Mouse (Mus musculus) hindbrain, embryonic 11.5 days (tissue): ENCODE data around the gene Calcrl. TPM values are rescaled to one million over a fixed set of nuclear protein-coding genes. Genes with fewer than 3 reads are reported as not detected.

ENCODE experiments used
- ATAC-seq: fragments of 200-750 bp; cut with Nextera tagmentation; 2 replicates; pipeline ENCODE4 v1.8.0; 2017; ENCODE audit warnings: mild to moderate bottlenecking, moderate TSS enrichment, moderate library complexity; ENCODE audit not compliant: low FRiP score
- DNase-seq: peaks from one replicate; pipeline ENCODE4 v3.0.0-alpha.2; 2015; ENCODE audit warnings: low spot score
- H3K27ac ChIP-seq: fragments of 300-500 bp; sonication (generic); 2 replicates; pipeline ENCODE4 v1.5.1; 2014; ENCODE audit warnings: mild to moderate bottlenecking, low read depth, low read length
- H3K27me3 ChIP-seq: fragments of 300-500 bp; sonication (generic); 2 replicates; pipeline ENCODE4 v1.6.1; 2014; ENCODE audit warnings: mild to moderate bottlenecking, low read length, moderate library complexity, mixed read lengths; ENCODE audit not compliant: control insufficient read depth, insufficient read depth
- H3K36me3 ChIP-seq: fragments of 300-500 bp; sonication (generic); 2 replicates; pipeline ENCODE4 v1.6.1; 2014; ENCODE audit warnings: mild to moderate bottlenecking, low read length, moderate library complexity, mixed read lengths; ENCODE audit not compliant: control insufficient read depth, insufficient read depth
- H3K4me1 ChIP-seq: fragments of 300-500 bp; sonication (generic); replicated peaks from 2 replicates; pipeline ENCODE4 v1.6.1; 2014; ENCODE audit warnings: low read length, mixed read lengths; ENCODE audit not compliant: control insufficient read depth, insufficient read depth
- H3K4me2 ChIP-seq: fragments of 300-500 bp; sonication (generic); replicated peaks from 2 replicates; pipeline ENCODE4 v1.6.1; 2014; ENCODE audit warnings: mild to moderate bottlenecking, low read depth, low read length
- H3K4me3 ChIP-seq: fragments of 300-500 bp; sonication (generic); 2 replicates; pipeline ENCODE4 v1.5.1; 2014; ENCODE audit warnings: low read depth, low read length
- H3K9ac ChIP-seq: fragments of 300-500 bp; sonication (generic); 2 replicates; pipeline ENCODE4 v1.6.1; 2014; ENCODE audit warnings: low read depth, low read length
- H3K9me3 ChIP-seq: fragments of 300-500 bp; sonication (generic); 2 replicates; pipeline ENCODE4 v1.6.1; 2016; ENCODE audit warnings: low read length; ENCODE audit not compliant: control insufficient read depth
- WGBS: fragments of 180-500 bp; shearing (Covaris S2); extraction: QIAGEN DNeasy Blood & Tissue Kit; methylation state at CpG from one replicate; pipeline ENCODE4 v1.1.7; 2014; 5-methylcytosine and 5-hydroxymethylcytosine counted together
- polyA plus RNA-seq: library from polyadenylated mRNA; unstranded; fragments of >200 nt; fragmentation: Nextera tagmentation; extraction: Ambion mirVana; gene quantifications from 2 replicates; pipeline ENCODE4 v1.2.1, GENCODE M21; 2014

Calcrl gene
- polyA plus RNA-seq, 1 experiment from 2014 or later: 17.7 TPM

DNA sequence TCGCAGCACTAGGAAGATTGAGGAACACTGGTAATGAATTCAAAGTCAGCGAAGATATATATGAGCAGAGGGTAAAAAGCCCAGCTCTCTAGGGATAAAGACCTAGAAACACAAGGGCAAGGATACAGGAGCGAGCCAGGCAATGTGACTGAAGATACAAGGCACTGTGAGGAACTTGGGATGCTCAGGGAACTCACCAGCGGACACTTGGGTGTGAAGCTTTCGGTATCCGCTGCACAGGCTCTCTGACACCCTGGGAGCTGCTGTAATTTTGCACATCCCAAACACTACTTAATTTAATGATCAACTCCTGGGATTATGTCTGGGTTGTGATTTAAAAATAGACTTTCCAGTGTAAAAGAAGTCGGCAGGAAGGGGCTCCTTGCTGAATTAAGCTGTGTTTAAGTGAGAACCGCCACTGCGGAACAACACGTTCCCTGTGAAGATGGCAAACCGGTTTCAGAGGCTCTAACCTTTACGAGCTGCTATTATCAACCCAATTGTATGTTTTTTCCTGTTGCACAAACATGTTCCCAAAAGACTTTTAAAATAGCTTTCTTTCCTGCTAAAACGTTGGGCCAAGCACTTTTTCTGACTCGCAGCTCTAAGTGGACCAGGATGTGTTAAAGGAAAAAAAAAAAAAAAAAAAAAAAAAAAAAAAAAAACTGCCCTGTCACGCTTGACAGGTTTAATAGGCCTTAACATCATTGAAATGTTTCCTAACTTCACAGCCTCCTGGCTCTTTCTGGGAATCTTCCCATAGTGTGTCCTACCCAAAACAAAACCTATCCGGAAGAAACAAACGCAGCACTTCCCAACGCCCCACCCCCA, 38.4 kb downstream of the Calcrl start:
- no peak for ATAC-seq
- Histone ChIP-seq H3K27me3 (no peaks in the 10 kb centered on the region), H3K27ac (no peak overlapping the region), H3K36me3 (no peaks in the 10 kb centered on the region), H3K4me1 (no peaks in the 10 kb centered on the region), H3K9ac (no peak overlapping the region), H3K9me3 (no peaks in the 10 kb centered on the region), H3K4me2 (no peak overlapping the region), H3K4me3 (no peak overlapping the region)
- WGBS: 53% methylated on average over 18 of the region's 18 CpGs
- no peak for DNase-seq

DNA sequence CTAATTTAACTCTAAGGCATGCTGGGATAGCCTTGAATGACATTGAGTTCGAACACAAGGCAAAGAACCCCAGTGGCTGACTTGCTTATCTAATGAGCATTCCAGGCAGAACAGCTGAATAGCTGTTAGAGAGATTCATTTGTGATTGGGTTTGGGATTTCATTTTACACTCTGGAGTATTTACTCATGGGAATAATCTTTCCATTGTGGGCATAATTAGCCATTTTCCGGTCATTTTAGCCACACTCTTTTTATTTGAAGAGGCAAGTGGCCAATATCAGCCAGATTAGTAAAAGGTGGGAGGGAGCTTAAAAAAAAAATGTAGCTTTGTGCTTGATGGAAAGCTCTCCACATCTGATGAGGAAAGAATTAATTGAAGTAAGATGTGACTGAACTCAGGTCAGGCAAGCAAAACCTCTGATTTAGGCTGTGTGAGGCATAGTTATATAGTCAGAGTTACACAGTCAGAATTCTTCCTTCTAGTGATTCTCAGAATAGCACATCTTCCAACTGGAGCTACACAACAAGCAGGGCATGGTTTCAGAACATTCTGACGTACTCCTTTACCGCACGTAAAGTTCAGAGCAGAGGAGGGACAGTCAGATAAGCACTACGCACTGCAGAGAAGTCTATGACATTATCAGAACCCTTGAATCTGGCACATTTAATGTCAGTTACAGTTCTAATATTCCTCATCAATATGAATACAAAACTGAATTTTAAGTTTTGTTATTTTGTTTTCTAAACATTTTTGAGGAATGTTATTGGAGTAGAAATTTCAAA, 40.1 kb downstream of the Calcrl start:
- ATAC-seq (no peak), DNase-seq (no peak)
- H3K9ac ChIP-seq: no peak overlapping the region
- H3K27me3 ChIP-seq: no peaks in the 10 kb centered on the region
- H3K4me2 ChIP-seq: no peak overlapping the region
- H3K4me3 ChIP-seq: no peak overlapping the region
- no peaks in the 10 kb centered on the region for H3K4me1 ChIP-seq
- H3K27ac ChIP-seq: no peak overlapping the region
- H3K36me3 ChIP-seq: no peaks in the 10 kb centered on the region
- 87% methylated on average over 6 of the region's 6 CpGs for WGBS
- no peaks in the 10 kb centered on the region for H3K9me3 ChIP-seq

DNA sequence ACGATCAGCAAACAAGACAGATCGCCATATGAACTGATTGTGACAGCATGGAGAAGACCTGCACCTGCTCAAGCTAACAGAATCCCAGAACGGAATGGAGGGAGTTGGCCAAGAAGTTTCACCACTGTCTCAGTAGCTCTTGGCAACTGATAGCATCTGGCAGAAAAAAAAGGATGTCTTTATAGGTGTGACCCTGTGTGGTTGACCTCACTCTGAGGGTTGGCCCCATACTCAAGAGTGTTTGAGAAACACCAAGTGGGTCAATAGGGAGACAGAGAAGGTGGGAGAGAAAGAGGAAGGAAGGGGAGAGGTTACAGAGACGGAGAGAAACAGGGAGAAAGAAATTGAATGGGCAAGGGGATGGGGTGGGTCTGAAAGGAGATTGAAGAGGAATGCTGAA, 41.4 kb downstream of the Calcrl start:
- Histone ChIP-seq H3K27me3 (no peaks in the 10 kb centered on the region), H3K9me3 (no peaks in the 10 kb centered on the region), H3K4me1 (no peaks in the 10 kb centered on the region), H3K4me2 (no peak overlapping the region), H3K9ac (no peak overlapping the region), H3K4me3 (no peak overlapping the region), H3K27ac (no peak overlapping the region), H3K36me3 (no peaks in the 10 kb centered on the region)
- WGBS: 84% methylated on average over 4 of the region's 4 CpGs
- ATAC-seq (no peak), DNase-seq (no peak)

DNA sequence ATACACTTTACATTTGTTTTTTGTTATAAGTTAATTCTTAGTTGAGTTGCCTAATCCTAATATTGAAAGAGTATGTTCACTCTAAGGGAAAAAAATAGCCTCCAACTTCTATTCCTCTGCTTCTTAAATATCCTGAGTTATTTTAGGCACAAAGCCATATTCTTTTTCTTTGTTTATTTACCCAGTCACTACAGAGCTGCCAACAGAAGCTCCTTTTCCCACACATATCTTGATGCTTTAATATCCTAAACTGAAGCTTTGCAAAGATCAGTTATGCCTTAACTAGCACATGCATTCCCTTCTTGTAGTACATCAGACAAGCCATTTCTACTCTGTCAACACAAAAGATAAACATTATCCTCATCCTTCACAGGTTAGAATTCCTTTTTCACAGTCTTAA, 42.7 kb downstream of the Calcrl start:
- Histone ChIP-seq H3K36me3 (no peaks in the 10 kb centered on the region), H3K4me3 (no peak overlapping the region), H3K4me1 (no peaks in the 10 kb centered on the region), H3K9ac (no peak overlapping the region), H3K27me3 (no peaks in the 10 kb centered on the region), H3K4me2 (no peak overlapping the region), H3K27ac (no peak overlapping the region), H3K9me3 (no peaks in the 10 kb centered on the region)
- ATAC-seq (no peak), DNase-seq (no peak)

- no peak overlapping the region for H3K9ac ChIP-seq
- H3K9me3 ChIP-seq: no peaks in the 10 kb centered on the region
- no peak overlapping the region for H3K4me2 ChIP-seq
- 87% methylated on average over 5 of the region's 5 CpGs for WGBS
- H3K4me1 ChIP-seq: no peaks in the 10 kb centered on the region
- H3K36me3 ChIP-seq: no peaks in the 10 kb centered on the region
- ATAC-seq (no peak), DNase-seq (no peak)
- no peak overlapping the region for H3K27ac ChIP-seq
- no peak overlapping the region for H3K4me3 ChIP-seq
- H3K27me3 ChIP-seq: no peaks in the 10 kb centered on the region
These were observed 43.2 kb downstream of the Calcrl start for GRCm38 (mm10) chr2:84381997-84382396.

GRCm38 (mm10) chr2:84380816-84381215, 44.4 kb downstream of the Calcrl start:
- DNase-seq (no peak), ATAC-seq (no peak)
- Histone ChIP-seq H3K4me3 (no peak overlapping the region), H3K4me1 (no peaks in the 10 kb centered on the region), H3K9ac (no peak overlapping the region), H3K9me3 (no peaks in the 10 kb centered on the region), H3K27ac (no peak overlapping the region), H3K4me2 (no peak overlapping the region), H3K36me3 (no peaks in the 10 kb centered on the region), H3K27me3 (no peaks in the 10 kb centered on the region)
- 85% methylated on average over 11 of the region's 11 CpGs for WGBS

- WGBS: 80% methylated on average over 5 of the region's 5 CpGs
- no peak overlapping the region for H3K4me3 ChIP-seq
- DNase-seq: no peak
- no peak overlapping the region for H3K27ac ChIP-seq
- no peaks in the 10 kb centered on the region for H3K36me3 ChIP-seq
- no peak for ATAC-seq
- no peaks in the 10 kb centered on the region for H3K4me1 ChIP-seq
- no peaks in the 10 kb centered on the region for H3K9me3 ChIP-seq
- no peak overlapping the region for H3K4me2 ChIP-seq
- H3K9ac ChIP-seq: no peak overlapping the region
- H3K27me3 ChIP-seq: no peaks in the 10 kb centered on the region
These were observed 46.5 kb downstream of the Calcrl start for GRCm38 (mm10) chr2:84378678-84379077.

- H3K9me3 ChIP-seq: no peaks in the 10 kb centered on the region
- no peak overlapping the region for H3K9ac ChIP-seq
- no peak for DNase-seq
- H3K27ac ChIP-seq: no peak overlapping the region
- no peaks in the 10 kb centered on the region for H3K36me3 ChIP-seq
- no peak overlapping the region for H3K4me3 ChIP-seq
- WGBS: 74% methylated on average over 5 of the region's 5 CpGs
- no peaks in the 10 kb centered on the region for H3K27me3 ChIP-seq
- no peaks in the 10 kb centered on the region for H3K4me1 ChIP-seq
- ATAC-seq: no peak
- no peak overlapping the region for H3K4me2 ChIP-seq
These were observed 56.0 kb downstream of the Calcrl start for GRCm38 (mm10) chr2:84369256-84369655.

GRCm38 (mm10) chr2:84366742-84367141, 58.5 kb downstream of the Calcrl start:
- Histone ChIP-seq H3K4me2 (no peak overlapping the region), H3K27me3 (no peaks in the 10 kb centered on the region), H3K36me3 (no peaks in the 10 kb centered on the region), H3K4me3 (no peak overlapping the region), H3K9me3 (no peaks in the 10 kb centered on the region), H3K4me1 (no peaks in the 10 kb centered on the region), H3K9ac (no peak overlapping the region), H3K27ac (no peak overlapping the region)
- no peak for DNase-seq
- ATAC-seq: no peak
